Mouse (Mus musculus): ENCODE data around the gene Tmem132b.

DNA sequence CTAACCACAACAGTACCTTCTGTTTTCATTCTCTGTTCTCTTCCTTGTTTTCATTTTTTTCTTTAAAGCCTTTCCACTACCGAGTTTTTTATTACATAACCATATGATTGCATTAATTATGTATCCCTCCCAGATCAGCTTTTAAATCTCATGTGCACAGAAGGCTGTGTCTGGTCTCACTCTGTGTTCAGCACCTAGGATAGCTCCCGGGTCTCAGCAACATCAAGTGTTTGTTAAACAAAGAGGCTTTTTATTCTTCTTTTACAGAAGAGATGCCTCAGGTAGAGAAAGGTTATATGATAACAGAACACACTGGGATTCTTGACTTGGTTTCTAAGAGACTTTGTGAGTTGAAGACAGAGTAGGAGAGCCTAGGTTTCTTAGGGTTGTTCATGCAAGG lies 241.2 kb downstream of the Tmem132b start:
- no peak for TF ChIP-seq CTCF (IDR thresholded peaks at IDR 0.05; ENCODE audit: extremely low read depth, insufficient read depth, insufficient read length, insufficient replicate concordance)
- no peak for TF ChIP-seq POLR2A (IDR thresholded peaks at IDR 0.05; ENCODE audit: low read depth, low read length)
